Mouse (Mus musculus) stomach, embryonic 14.5 days (tissue): ENCODE data around the gene Ksr2. TPM values are rescaled to one million over a fixed set of nuclear protein-coding genes. Genes with fewer than 3 reads are reported as not detected.
A peak's percentile ranks its signal among the peaks of the same experiment; 100 is the strongest.

Experiments
- ATAC-seq: fragments of 200-750 bp; cut with Nextera tagmentation; 2 replicates; pipeline ENCODE4 v1.8.0; 2017; ENCODE audit warnings: low read depth, moderate TSS enrichment; ENCODE audit not compliant: insufficient number of reproducible peaks, insufficient read depth, low FRiP score
- H3K27ac ChIP-seq: fragments of 300-500 bp; sonication (generic); 2 replicates; pipeline ENCODE4 v1.5.1; 2014; ENCODE audit warnings: mild to moderate bottlenecking, low read length, moderate library complexity, mixed read lengths
- H3K27me3 ChIP-seq: fragments of 300-500 bp; sonication (generic); 2 replicates; pipeline ENCODE4 v1.6.1; 2014; ENCODE audit warnings: low read length, control low read depth, mixed read lengths; ENCODE audit not compliant: control insufficient read depth, insufficient read depth
- H3K36me3 ChIP-seq: fragments of 300-500 bp; sonication (generic); 2 replicates; pipeline ENCODE4 v1.6.1; 2014; ENCODE audit warnings: mild to moderate bottlenecking, control low read depth, low read length, moderate library complexity, mixed read lengths; ENCODE audit not compliant: control insufficient read depth, insufficient read depth
- H3K4me1 ChIP-seq: fragments of 300-500 bp; sonication (generic); 2 replicates; pipeline ENCODE4 v1.6.1; 2014; ENCODE audit warnings: low read length, control low read depth, mixed read lengths; ENCODE audit not compliant: control insufficient read depth, insufficient read depth
- H3K4me2 ChIP-seq: fragments of 300-500 bp; sonication (generic); replicated peaks from 2 replicates; pipeline ENCODE4 v1.6.1; 2014; ENCODE audit warnings: low read depth, low read length, control low read depth
- H3K4me3 ChIP-seq: fragments of 300-500 bp; sonication (generic); 2 replicates; pipeline ENCODE4 v1.5.1; 2014; ENCODE audit warnings: low read depth, low read length, control low read depth
- H3K9ac ChIP-seq: fragments of 300-500 bp; sonication (generic); replicated peaks from 2 replicates; pipeline ENCODE4 v1.6.1; 2014; ENCODE audit warnings: low read depth, mild to moderate bottlenecking, control low read depth, low read length, moderate library complexity, mixed read lengths
- H3K9me3 ChIP-seq: fragments of 300-500 bp; sonication (generic); 2 replicates; pipeline ENCODE4 v1.6.1; 2016; ENCODE audit warnings: low read depth, low read length, control low read depth; ENCODE audit not compliant: control insufficient read depth
- WGBS: fragments of 180-500 bp; shearing (Covaris S2); extraction: QIAGEN DNeasy Blood & Tissue Kit; methylation state at CpG from one replicate; pipeline ENCODE4 v1.1.7; 2014; 5-methylcytosine and 5-hydroxymethylcytosine counted together
- polyA plus RNA-seq: library from polyadenylated mRNA; unstranded; fragments of >200 nt; fragmentation: Nextera tagmentation; extraction: Ambion mirVana; gene quantifications from 2 replicates; pipeline ENCODE4 v1.2.1, GENCODE M21; 2014

Gene Ksr2
- polyA plus RNA-seq, 1 experiment from 2014 or later, result 0.69 TPM

DNA sequence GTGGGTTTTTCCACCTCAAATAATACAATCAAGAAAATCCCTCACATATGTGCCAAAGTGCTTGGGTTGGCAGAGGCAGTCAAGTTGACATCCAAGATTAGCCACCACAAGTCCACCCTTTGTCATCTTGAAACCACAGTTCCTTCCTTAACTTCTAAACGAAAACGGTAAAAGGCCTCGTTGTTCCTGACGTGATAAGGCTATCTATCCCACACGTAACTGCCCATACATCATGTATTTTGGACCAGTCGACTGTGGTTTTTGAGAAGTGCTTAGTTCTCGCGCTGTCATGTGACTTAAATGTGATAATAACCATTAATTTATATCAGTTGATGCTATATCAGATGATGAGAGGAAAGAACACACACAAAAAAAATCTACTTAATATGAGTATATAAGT is 55.8 kb downstream of the Ksr2 start:
- Histone ChIP-seq H3K4me3 (no peak overlapping the region), H3K36me3 (no peaks in the 10 kb centered on the region), H3K27ac (no peak overlapping the region), H3K4me1 (no peaks in the 10 kb centered on the region), H3K9me3 (no peaks in the 10 kb centered on the region), H3K9ac (no peak overlapping the region), H3K4me2 (no peak overlapping the region), H3K27me3 (no peaks in the 10 kb centered on the region)
- WGBS, result 74% methylated on average over 8 of the region's 8 CpGs
- ATAC-seq, result no peak

DNA sequence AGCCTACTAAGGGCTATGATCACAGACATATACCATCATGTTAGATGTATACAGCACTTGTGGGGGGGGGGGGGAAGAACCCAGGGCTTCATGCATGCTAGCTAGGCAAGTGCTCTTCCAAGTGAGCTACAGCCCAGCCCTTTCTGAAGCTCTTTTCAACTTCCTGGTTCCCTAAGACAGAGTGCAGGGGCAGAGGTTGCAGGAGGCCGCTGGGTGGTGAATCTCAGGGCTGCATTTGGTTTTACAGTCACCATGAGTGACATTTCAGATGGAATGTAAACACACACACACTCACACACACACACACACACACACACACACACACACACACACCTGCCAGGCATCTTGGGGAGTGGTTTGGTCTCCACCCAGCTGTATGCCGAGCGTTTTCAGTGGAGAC is 67.4 kb downstream of the Ksr2 start:
- no peak overlapping the region for H3K9ac ChIP-seq
- WGBS, result 46% methylated on average over 3 of the region's 3 CpGs
- no peaks in the 10 kb centered on the region for H3K9me3 ChIP-seq
- H3K4me1 ChIP-seq, result no peaks in the 10 kb centered on the region
- no peak overlapping the region for H3K27ac ChIP-seq
- no peak overlapping the region for H3K4me3 ChIP-seq
- no peaks in the 10 kb centered on the region for H3K36me3 ChIP-seq
- H3K4me2 ChIP-seq, result no peak overlapping the region
- ATAC-seq, result peak; percentile 33; the same call in 1 of the 2 replicates
- no peaks in the 10 kb centered on the region for H3K27me3 ChIP-seq

DNA sequence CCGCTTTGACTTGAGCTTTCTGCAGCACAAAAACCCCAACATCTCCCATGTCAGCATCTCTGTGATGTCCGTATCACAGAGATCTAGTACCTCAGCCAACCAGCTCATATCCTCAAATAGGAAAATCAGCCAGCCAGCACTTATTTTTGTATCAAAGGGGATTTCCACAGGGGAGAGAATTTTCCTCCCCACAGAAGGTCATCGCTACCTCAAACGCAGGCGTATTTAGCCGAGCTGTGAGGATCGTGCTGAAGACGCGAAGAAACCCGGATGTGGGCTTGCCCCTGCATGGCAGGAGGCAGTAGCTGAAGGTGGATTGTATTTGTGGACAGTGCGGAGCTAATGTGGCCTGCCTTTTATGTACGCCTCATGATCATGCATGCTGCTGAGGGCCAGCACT is 67.8 kb downstream of the Ksr2 start:
- Histone ChIP-seq H3K4me3 (no peak overlapping the region), H3K27ac (no peak overlapping the region), H3K9ac (no peak overlapping the region), H3K9me3 (no peaks in the 10 kb centered on the region), H3K27me3 (no peaks in the 10 kb centered on the region), H3K4me2 (no peak overlapping the region), H3K36me3 (no peaks in the 10 kb centered on the region), H3K4me1 (no peaks in the 10 kb centered on the region)
- 79% methylated on average over 12 of the region's 12 CpGs for WGBS
- ATAC-seq, result no peak

DNA sequence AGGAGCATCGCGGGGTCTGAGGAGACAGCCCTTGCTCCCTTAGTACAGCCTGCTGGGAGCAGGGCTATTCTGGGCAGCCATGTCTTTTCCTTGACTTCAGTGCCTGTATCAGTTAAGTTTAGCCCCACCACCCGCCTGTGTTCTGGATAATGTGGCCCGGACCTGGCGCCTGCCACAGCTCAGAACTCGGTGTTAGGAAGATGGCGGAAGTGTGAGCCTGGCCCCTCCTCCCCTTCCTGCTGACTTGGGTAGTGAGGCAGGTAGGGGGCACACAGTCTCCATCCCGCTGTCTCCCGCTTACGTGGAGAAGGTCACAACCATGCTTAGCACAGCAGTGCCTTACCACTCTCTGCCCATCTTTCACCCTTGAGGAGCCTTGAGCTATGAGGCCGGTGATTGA is 68.2 kb downstream of the Ksr2 start:
- Histone ChIP-seq H3K27ac (no peak overlapping the region), H3K9me3 (no peaks in the 10 kb centered on the region), H3K4me1 (no peaks in the 10 kb centered on the region), H3K4me2 (no peak overlapping the region), H3K27me3 (no peaks in the 10 kb centered on the region), H3K4me3 (no peak overlapping the region), H3K9ac (no peak overlapping the region), H3K36me3 (no peaks in the 10 kb centered on the region)
- no peak for ATAC-seq
- 83% methylated on average over 11 of the region's 11 CpGs for WGBS

DNA sequence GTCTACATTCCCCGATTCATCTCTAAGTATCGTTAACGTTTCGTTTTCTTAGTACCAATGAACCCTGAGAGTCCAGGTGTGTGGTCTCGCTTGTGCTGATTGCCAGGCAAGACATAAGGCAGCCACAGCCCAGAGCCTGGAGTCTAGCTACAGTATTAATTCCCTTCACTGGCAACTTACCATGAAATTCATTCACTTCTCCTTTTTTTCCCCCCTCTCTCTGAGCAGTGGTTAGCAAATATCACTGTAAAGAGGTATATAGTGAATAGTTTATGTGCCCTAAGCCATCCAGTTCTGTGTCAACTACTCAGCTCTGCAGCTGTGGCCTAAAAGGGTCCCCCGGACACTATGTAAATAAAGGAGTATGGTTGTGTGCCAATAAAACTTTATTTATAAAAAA is 71.6 kb downstream of the Ksr2 start:
- Histone ChIP-seq H3K9ac (no peak overlapping the region), H3K4me3 (no peak overlapping the region), H3K27ac (no peak overlapping the region), H3K4me2 (no peak overlapping the region), H3K9me3 (no peaks in the 10 kb centered on the region), H3K4me1 (no peaks in the 10 kb centered on the region), H3K36me3 (no peaks in the 10 kb centered on the region), H3K27me3 (no peaks in the 10 kb centered on the region)
- ATAC-seq, result no peak
- WGBS, result 64% methylated on average over 6 of the region's 6 CpGs

DNA sequence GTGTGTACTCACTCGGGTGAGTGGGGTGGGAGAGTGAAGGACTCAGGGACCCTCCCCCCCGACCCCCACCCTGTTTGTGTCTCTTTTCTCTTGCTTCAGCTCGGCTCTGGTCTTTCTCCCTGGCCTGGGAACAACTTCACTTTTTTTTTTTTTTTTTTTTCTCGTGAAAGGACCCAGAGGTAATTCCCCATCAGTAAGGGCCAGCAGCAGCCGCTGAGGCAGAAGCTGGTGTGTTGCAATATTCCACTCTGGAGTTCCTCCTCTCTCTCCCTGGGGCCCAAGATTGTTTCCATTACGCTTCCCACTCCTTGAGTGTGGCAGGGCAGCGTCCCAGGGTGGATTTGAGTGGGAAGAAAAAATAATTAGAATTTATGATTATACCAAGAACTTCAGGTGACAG is 72.3 kb downstream of the Ksr2 start:
- no peak for ATAC-seq
- 64% methylated on average over 7 of the region's 7 CpGs for WGBS
- H3K27ac ChIP-seq, result no peak overlapping the region

DNA sequence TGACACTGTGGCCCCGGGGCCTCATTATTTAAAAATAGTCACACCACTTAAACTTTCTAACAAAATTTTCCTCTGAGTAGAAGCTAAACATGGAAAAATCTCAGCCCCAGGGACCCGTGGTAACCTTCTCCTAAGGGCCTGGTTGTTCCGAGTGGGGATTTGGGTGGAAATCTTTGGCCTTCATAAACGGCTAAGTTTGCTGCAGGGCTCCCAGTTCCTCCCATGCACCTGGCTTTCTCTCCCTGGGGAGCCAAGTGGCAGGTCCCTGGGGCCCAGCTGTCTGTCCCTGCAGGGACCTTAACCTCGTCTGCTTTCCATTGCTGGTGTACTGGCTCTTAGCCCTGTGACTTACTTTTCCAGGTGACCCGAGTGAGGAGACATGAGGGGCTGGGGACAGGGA is 74.4 kb downstream of the Ksr2 start:
- no peak for ATAC-seq
- whole genome bisulfite sequencing, result 83% methylated on average over 6 of the region's 6 CpGs
- Histone ChIP-seq H3K4me3 (no peak overlapping the region), H3K4me1 (0 out of 2 replicates have a peak, but pooled peaks cover 3% of the 10 kb centered on the region), H3K36me3 (no peaks in the 10 kb centered on the region), H3K9ac (no peak overlapping the region), H3K9me3 (no peaks in the 10 kb centered on the region), H3K27ac (no peak overlapping the region), H3K4me2 (no peak overlapping the region), H3K27me3 (no peaks in the 10 kb centered on the region)

More for the DNA sequence above, 72.3 kb downstream of the Ksr2 start:
- Histone ChIP-seq H3K4me3 (no peak overlapping the region), H3K27me3 (no peaks in the 10 kb centered on the region), H3K4me2 (no peak overlapping the region), H3K36me3 (no peaks in the 10 kb centered on the region), H3K4me1 (no peaks in the 10 kb centered on the region), H3K9ac (no peak overlapping the region), H3K9me3 (no peaks in the 10 kb centered on the region)

DNA sequence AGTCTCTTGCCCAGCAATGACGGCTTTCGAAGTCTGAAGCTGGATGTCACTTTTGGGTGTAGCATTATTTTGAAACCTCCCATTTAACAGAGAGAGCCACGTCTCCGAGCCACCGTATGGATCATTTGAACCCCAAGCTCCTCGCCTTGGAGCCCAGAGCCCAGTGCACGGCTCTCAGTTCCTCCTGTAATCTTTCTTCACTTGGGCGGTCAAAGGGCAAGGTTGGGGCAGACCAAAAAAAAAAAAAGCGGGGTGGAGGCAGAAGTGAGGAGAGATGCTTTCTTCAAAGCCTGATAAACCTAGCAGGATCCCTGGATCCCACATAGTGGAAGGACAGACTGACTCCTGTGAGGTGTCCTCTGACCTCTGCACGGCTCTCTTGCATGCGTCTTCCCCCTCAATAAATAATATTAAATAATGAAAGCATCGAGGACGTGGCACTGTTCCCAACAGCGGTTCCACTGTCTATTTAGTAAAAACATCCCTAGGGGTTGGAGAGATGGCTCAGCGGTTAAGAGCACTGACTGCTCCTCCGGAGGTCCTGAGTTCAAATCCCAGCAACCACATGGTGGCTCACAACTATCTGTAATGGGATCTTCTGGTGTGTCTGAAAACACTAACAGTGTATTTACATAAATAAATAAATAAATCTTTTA is 75.0 kb downstream of the Ksr2 start:
- H3K36me3 ChIP-seq, result no peaks in the 10 kb centered on the region
- no peaks in the 10 kb centered on the region for H3K27me3 ChIP-seq
- H3K9ac ChIP-seq, result no peak overlapping the region
- ATAC-seq, result no peak
- H3K4me1 ChIP-seq, result 0 out of 2 replicates have a peak, but pooled peaks cover 3% of the 10 kb centered on the region
- H3K27ac ChIP-seq, result no peak overlapping the region
- H3K4me2 ChIP-seq, result no peak overlapping the region
- H3K4me3 ChIP-seq, result no peak overlapping the region
- WGBS, result 80% methylated on average over 16 of the region's 16 CpGs
- no peaks in the 10 kb centered on the region for H3K9me3 ChIP-seq
